Mouse (Mus musculus) embryonic facial prominence, embryonic 10.5 days (tissue): ENCODE results near the gene Lsamp. TPM values are rescaled to one million over a fixed set of nuclear protein-coding genes. Genes with fewer than 3 reads are reported as not detected.
A peak's percentile ranks its signal among the peaks of the same experiment; 100 is the strongest.

Experiments
- DNase-seq: peaks from one replicate; pipeline ENCODE4 v3.0.0-alpha.2; 2017; ENCODE audit warnings: low spot score
- H3K27ac ChIP-seq: fragments of 300-500 bp; sonication (generic); replicated peaks from 2 replicates; pipeline ENCODE4 v1.5.1; 2016; ENCODE audit warnings: mild to moderate bottlenecking
- H3K27me3 ChIP-seq: fragments of 300-500 bp; sonication (generic); replicated peaks from 2 replicates; pipeline ENCODE4 v1.6.1; 2016; ENCODE audit warnings: low read depth, mild to moderate bottlenecking; ENCODE audit not compliant: poor library complexity, severe bottlenecking
- H3K36me3 ChIP-seq: fragments of 300-500 bp; sonication (generic); replicated peaks from 2 replicates; pipeline ENCODE4 v1.6.1; 2016; ENCODE audit warnings: mild to moderate bottlenecking, moderate library complexity
- H3K4me1 ChIP-seq: fragments of 300-500 bp; sonication (generic); 2 replicates; pipeline ENCODE4 v1.6.1; 2016
- H3K4me3 ChIP-seq: fragments of 300-500 bp; sonication (generic); 2 replicates; pipeline ENCODE4 v1.5.1; 2016; ENCODE audit warnings: mild to moderate bottlenecking, moderate library complexity
- H3K9me3 ChIP-seq: fragments of 300-500 bp; sonication (generic); 2 replicates; pipeline ENCODE4 v1.6.1; 2016; ENCODE audit warnings: mild to moderate bottlenecking
- WGBS: fragments of 180-500 bp; shearing (Covaris S2); methylation state at CpG from one replicate; pipeline ENCODE4 v1.1.7; 2016; 5-methylcytosine and 5-hydroxymethylcytosine counted together
- polyA plus RNA-seq: library from polyadenylated mRNA; unstranded; fragments of >200 nt; fragmentation: Nextera tagmentation; extraction: Ambion mirVana; gene quantifications from 2 replicates; pipeline ENCODE4 v1.2.1, GENCODE M21; 2016

Gene Lsamp
- polyA plus RNA-seq, 1 experiment from 2014 or later: 6.3 TPM

- Histone ChIP-seq H3K9me3 (no peaks in the 10 kb centered on the region), H3K36me3 (no peaks in the 10 kb centered on the region), H3K27me3 (no peaks in the 10 kb centered on the region), H3K4me1 (no peaks in the 10 kb centered on the region), H3K4me3 (no peak overlapping the region), H3K27ac (no peak overlapping the region)
- WGBS: 59% methylated on average over 12 of the region's 12 CpGs
- DNase-seq: peak; percentile 49
Observed at GRCm38 (mm10) chr16:41258145-41259035, 1274.2 kb downstream of the Lsamp start.

GRCm38 (mm10) chr16:41275999-41276671 is 1292.0 kb downstream of the Lsamp start:
- Histone ChIP-seq H3K4me3 (no peak overlapping the region), H3K27me3 (no peaks in the 10 kb centered on the region), H3K4me1 (no peaks in the 10 kb centered on the region), H3K9me3 (no peaks in the 10 kb centered on the region), H3K36me3 (no peaks in the 10 kb centered on the region), H3K27ac (no peak overlapping the region)
- 91% methylated on average over 2 of the region's 2 CpGs for WGBS
- DNase-seq: no peak

- Histone ChIP-seq H3K36me3 (no peaks in the 10 kb centered on the region), H3K27ac (no peak overlapping the region), H3K9me3 (no peaks in the 10 kb centered on the region), H3K4me3 (no peak overlapping the region), H3K4me1 (no peaks in the 10 kb centered on the region), H3K27me3 (no peaks in the 10 kb centered on the region)
- WGBS: 74% methylated on average over 3 of the region's 3 CpGs
- no peak for DNase-seq
Observed at GRCm38 (mm10) chr16:41317992-41318391, 1333.8 kb downstream of the Lsamp start.

- Histone ChIP-seq H3K9me3 (no peaks in the 10 kb centered on the region), H3K4me3 (no peak overlapping the region), H3K27me3 (no peaks in the 10 kb centered on the region), H3K36me3 (no peaks in the 10 kb centered on the region), H3K4me1 (no peaks in the 10 kb centered on the region), H3K27ac (no peak overlapping the region)
- 75% methylated on average over 1 of the region's 1 CpGs for WGBS
- DNase-seq: no peak
Observed at GRCm38 (mm10) chr16:41343431-41343830, 1359.3 kb downstream of the Lsamp start.

GRCm38 (mm10) chr16:41365138-41365537 is 1381.0 kb downstream of the Lsamp start:
- 85% methylated on average over 2 of the region's 2 CpGs for WGBS
- DNase-seq: no peak
- Histone ChIP-seq H3K27ac (no peak overlapping the region), H3K4me1 (no peaks in the 10 kb centered on the region), H3K36me3 (no peaks in the 10 kb centered on the region), H3K4me3 (no peak overlapping the region), H3K9me3 (no peaks in the 10 kb centered on the region), H3K27me3 (no peaks in the 10 kb centered on the region)

- H3K9me3 ChIP-seq: no peaks in the 10 kb centered on the region
- DNase-seq: no peak
- H3K4me1 ChIP-seq: no peaks in the 10 kb centered on the region
- H3K27ac ChIP-seq: no peak overlapping the region
- no peak overlapping the region for H3K4me3 ChIP-seq
- H3K36me3 ChIP-seq: no peaks in the 10 kb centered on the region
- no peaks in the 10 kb centered on the region for H3K27me3 ChIP-seq
- 71% methylated on average over 3 of the region's 3 CpGs for WGBS
Observed at GRCm38 (mm10) chr16:41383702-41384101, 1399.5 kb downstream of the Lsamp start.

GRCm38 (mm10) chr16:41384288-41384687 is 1400.1 kb downstream of the Lsamp start:
- WGBS: 89% methylated on average over 1 of the region's 1 CpGs
- no peak overlapping the region for H3K27ac ChIP-seq
- no peaks in the 10 kb centered on the region for H3K36me3 ChIP-seq
- no peaks in the 10 kb centered on the region for H3K27me3 ChIP-seq
- no peak overlapping the region for H3K4me3 ChIP-seq
- H3K4me1 ChIP-seq: no peaks in the 10 kb centered on the region
- DNase-seq: no peak
- no peaks in the 10 kb centered on the region for H3K9me3 ChIP-seq

GRCm38 (mm10) chr16:41408850-41409249 is 1424.7 kb downstream of the Lsamp start:
- Histone ChIP-seq H3K4me3 (no peak overlapping the region), H3K4me1 (no peaks in the 10 kb centered on the region), H3K27ac (no peak overlapping the region), H3K9me3 (no peaks in the 10 kb centered on the region), H3K36me3 (no peaks in the 10 kb centered on the region), H3K27me3 (no peaks in the 10 kb centered on the region)
- 60% methylated on average over 7 of the region's 7 CpGs for WGBS
- no peak for DNase-seq

- Histone ChIP-seq H3K9me3 (no peaks in the 10 kb centered on the region), H3K27ac (no peak overlapping the region), H3K4me1 (no peaks in the 10 kb centered on the region), H3K4me3 (no peak overlapping the region), H3K27me3 (no peaks in the 10 kb centered on the region), H3K36me3 (no peaks in the 10 kb centered on the region)
- WGBS: 89% methylated on average over 3 of the region's 3 CpGs
- DNase-seq: no peak
Observed at GRCm38 (mm10) chr16:41410671-41411070, 1426.5 kb downstream of the Lsamp start.

- H3K27ac ChIP-seq: no peak overlapping the region
- no peaks in the 10 kb centered on the region for H3K4me1 ChIP-seq
- DNase-seq: no peak
- no peak overlapping the region for H3K4me3 ChIP-seq
- H3K27me3 ChIP-seq: no peaks in the 10 kb centered on the region
- H3K9me3 ChIP-seq: no peaks in the 10 kb centered on the region
- no peaks in the 10 kb centered on the region for H3K36me3 ChIP-seq
- WGBS: 86% methylated on average over 5 of the region's 5 CpGs
Observed at GRCm38 (mm10) chr16:41417363-41417762, 1433.2 kb downstream of the Lsamp start.

GRCm38 (mm10) chr16:41467391-41467790 is 1483.2 kb downstream of the Lsamp start:
- H3K9me3 ChIP-seq: no peaks in the 10 kb centered on the region
- 90% methylated on average over 2 of the region's 2 CpGs for WGBS
- no peak overlapping the region for H3K4me3 ChIP-seq
- no peak overlapping the region for H3K27ac ChIP-seq
- no peaks in the 10 kb centered on the region for H3K27me3 ChIP-seq
- no peak for DNase-seq
- H3K4me1 ChIP-seq: no peaks in the 10 kb centered on the region
- H3K36me3 ChIP-seq: no peaks in the 10 kb centered on the region

GRCm38 (mm10) chr16:41478694-41479093 is 1494.5 kb downstream of the Lsamp start:
- Histone ChIP-seq H3K9me3 (no peaks in the 10 kb centered on the region), H3K4me1 (no peaks in the 10 kb centered on the region), H3K27me3 (no peaks in the 10 kb centered on the region), H3K36me3 (no peaks in the 10 kb centered on the region), H3K4me3 (no peak overlapping the region), H3K27ac (no peak overlapping the region)
- WGBS: 91% methylated on average over 5 of the region's 5 CpGs
- DNase-seq: no peak

GRCm38 (mm10) chr16:41481832-41482231 is 1497.7 kb downstream of the Lsamp start:
- DNase-seq: no peak
- Histone ChIP-seq H3K4me1 (no peaks in the 10 kb centered on the region), H3K36me3 (no peaks in the 10 kb centered on the region), H3K4me3 (no peak overlapping the region), H3K9me3 (no peaks in the 10 kb centered on the region), H3K27ac (no peak overlapping the region), H3K27me3 (no peaks in the 10 kb centered on the region)
- 80% methylated on average over 1 of the region's 1 CpGs for WGBS
